Mouse (Mus musculus): ENCODE data around the gene Hibadh.

GRCm38 (mm10) chr6:52594752-52595151 is 45.4 kb downstream of the Hibadh start:
- TF ChIP-seq GATA1 (IDR thresholded peaks at IDR 0.05; ENCODE audit: borderline replicate concordance, low read length) (no peak), FLI1 (IDR thresholded peaks at IDR 0.05; ENCODE audit: low read length) (no peak)
